Mouse (Mus musculus): ENCODE measurements around the gene Lrrc1. TPM values are rescaled to one million over a fixed set of nuclear protein-coding genes. Genes with fewer than 3 reads are reported as not detected.

Gene Lrrc1
- total and polyA plus RNA-seq, 3 experiments, result 5.3 to 12.1 TPM; not detected in 1

- TF ChIP-seq TAL1 (IDR thresholded peaks at IDR 0.05; ENCODE audit: low read length) (no peak), EP300 (IDR thresholded peaks at IDR 0.05; ENCODE audit: low read depth in 1 of 2, low read length in 2 of 2) (no peak), USF2 (IDR thresholded peaks at IDR 0.05; ENCODE audit: borderline replicate concordance in 1 of 2, insufficient read depth in 1 of 2, low read depth in 1 of 2, low read length in 2 of 2) (no peak), MAX (IDR thresholded peaks at IDR 0.05; ENCODE audit: low read length) (no peak), HCFC1 (IDR thresholded peaks at IDR 0.05; ENCODE audit: low read depth, low read length) (no peak), KAT2A (conservative IDR thresholded peaks at IDR 0.05; ENCODE audit: low read depth, low read length) (no peak), MAFK (IDR thresholded peaks at IDR 0.05; ENCODE audit: borderline replicate concordance, low read depth, low read length) (no peak), MAZ (IDR thresholded peaks at IDR 0.05; ENCODE audit: low read depth, low read length) (no peak), SMC3 (IDR thresholded peaks at IDR 0.05; ENCODE audit: low read depth, low read length) (no peak), POLR2AphosphoS5 (IDR thresholded peaks at IDR 0.05; ENCODE audit: borderline replicate concordance, low read depth, low read length) (no peak), JUND (IDR thresholded peaks at IDR 0.05; ENCODE audit: low read depth, low read length) (no peak), BHLHE40 (IDR thresholded peaks at IDR 0.05; ENCODE audit: borderline replicate concordance, low read depth, low read length) (no peak), ZMIZ1 (IDR thresholded peaks at IDR 0.05; ENCODE audit: low read depth, low read length) (no peak), TCF12 (IDR thresholded peaks at IDR 0.05; ENCODE audit: low read depth, low read length) (no peak)
- Histone ChIP-seq H3K79me2 (ENCODE audit: control insufficient read depth, insufficient read depth, low read length, poor library complexity) (peaks cover 5% of the 10 kb centered on the region; the same call in 1 of the 2 replicates), H3K27me3 (ENCODE audit: control insufficient read depth in 1 of 2, insufficient read depth in 2 of 2, low read length in 2 of 2) (no peaks in the 10 kb centered on the region; a peak in 1 of 4 replicates), H3K4me3 (ENCODE audit: control insufficient read depth in 1 of 2, insufficient read depth in 1 of 2, low read depth in 2 of 2, low read length in 2 of 2) (no peak overlapping the region), H3K4me1 (ENCODE audit: control insufficient read depth in 1 of 2, insufficient read depth in 2 of 2, low read length in 2 of 2) (peaks cover 0 to 10% of the 10 kb centered on the region in 2 experiments; a peak in 2 of 4 replicates), H3K36me3 (ENCODE audit: control insufficient read depth in 1 of 2, insufficient read depth in 2 of 2, low read length in 2 of 2) (peaks cover 0 to 5% of the 10 kb centered on the region in 2 experiments; a peak in 2 of 4 replicates), H3K9me3 (replicated peaks; ENCODE audit: insufficient read depth, low read length) (no peaks in the 10 kb centered on the region), H3K27ac (ENCODE audit: control insufficient read depth, low read depth, low read length) (no peak overlapping the region), H3K9ac (ENCODE audit: control insufficient read depth, low read depth, low read length, poor library complexity, severe bottlenecking) (no peak overlapping the region)
- DNase-seq (ENCODE audit: low read depth, low spot score), result no peak
Observed at GRCm38 (mm10) chr9:77541556-77541955, 3.1 kb downstream of the Lrrc1 start.

- Histone ChIP-seq H3K9ac (ENCODE audit: control insufficient read depth, low read depth, low read length, poor library complexity, severe bottlenecking) (no peak overlapping the region), H3K27me3 (ENCODE audit: control insufficient read depth in 1 of 2, insufficient read depth in 2 of 2, low read length in 2 of 2) (no peaks in the 10 kb centered on the region), H3K9me3 (replicated peaks; ENCODE audit: insufficient read depth, low read length) (no peaks in the 10 kb centered on the region), H3K79me2 (ENCODE audit: control insufficient read depth, insufficient read depth, low read length, poor library complexity) (peaks cover 1% of the 10 kb centered on the region; the same call in 1 of the 2 replicates), H3K4me1 (ENCODE audit: control insufficient read depth in 1 of 2, insufficient read depth in 2 of 2, low read length in 2 of 2) (peaks cover 0 to 7% of the 10 kb centered on the region in 2 experiments; a peak in 2 of 4 replicates), H3K36me3 (ENCODE audit: control insufficient read depth in 1 of 2, insufficient read depth in 2 of 2, low read length in 2 of 2) (peaks cover 0 to 5% of the 10 kb centered on the region in 2 experiments; a peak in 2 of 4 replicates), H3K27ac (ENCODE audit: control insufficient read depth, low read depth, low read length) (no peak overlapping the region), H3K4me3 (ENCODE audit: control insufficient read depth in 1 of 2, insufficient read depth in 1 of 2, low read depth in 2 of 2, low read length in 2 of 2) (no peak overlapping the region)
- no peak for DNase-seq (ENCODE audit: low read depth, low spot score)
- TF ChIP-seq KAT2A (conservative IDR thresholded peaks at IDR 0.05; ENCODE audit: low read depth, low read length) (no peak), CHD1 (IDR thresholded peaks at IDR 0.05; ENCODE audit: low read depth, low read length) (no peak), ZKSCAN1 (IDR thresholded peaks at IDR 0.05; ENCODE audit: low read depth, low read length) (no peak), E2F4 (IDR thresholded peaks at IDR 0.05; ENCODE audit: borderline replicate concordance, low read depth, low read length) (no peak), RCOR1 (IDR thresholded peaks at IDR 0.05; ENCODE audit: low read depth, low read length) (no peak), MAFK (IDR thresholded peaks at IDR 0.05; ENCODE audit: borderline replicate concordance, low read depth, low read length) (no peak), MEF2A (IDR thresholded peaks at IDR 0.05; ENCODE audit: extremely low read depth, insufficient replicate concordance, low read depth, low read length, poor library complexity, severe bottlenecking) (no peak), NELFE (IDR thresholded peaks at IDR 0.05; ENCODE audit: low read depth, low read length) (no peak), SIN3A (IDR thresholded peaks at IDR 0.05; ENCODE audit: low read length) (no peak), MYB (IDR thresholded peaks at IDR 0.05; ENCODE audit: low read depth, low read length) (no peak), UBTF (IDR thresholded peaks at IDR 0.05; ENCODE audit: borderline replicate concordance, insufficient read depth, low read depth, low read length) (no peak), NRF1 (IDR thresholded peaks at IDR 0.05; ENCODE audit: insufficient read depth, low read depth, low read length, poor library complexity, severe bottlenecking) (no peak), MAX (IDR thresholded peaks at IDR 0.05; ENCODE audit: low read length) (no peak), RAD21 (IDR thresholded peaks at IDR 0.05; ENCODE audit: low read depth, low read length) (no peak), SMC3 (IDR thresholded peaks at IDR 0.05; ENCODE audit: low read depth, low read length) (no peak)
Observed at GRCm38 (mm10) chr9:77539232-77539631, 5.4 kb downstream of the Lrrc1 start.

Data from MEL (cell line).